Comparison of ENCODE assay signal across 25 mouse cellular contexts in genomic region chr5:148626014-148626413, GRCm38 (mm10).
DNase-seq lines count a peak whose midpoint lies in the region; ATAC-seq and TF ChIP-seq lines count a peak whose summit lies in the region.
"Had no signal": no experiment of that assay in that cellular context is flagged by ENCODE, and none has a peak within 500 bp of the region (broad histone marks: within the 10 kb centered on the region; RNA-seq: fewer than 3 reads in every experiment).

No protein-coding gene starts in this region.

- H3K4me2 ChIP-seq in midbrain, postnatal 0 days (ENCODE audit: low read depth, low read length, poor library complexity, severe bottlenecking): no peak overlapping the region
- no peak overlapping the region for H3K4me2 ChIP-seq in midbrain, embryonic 16.5 days (ENCODE audit: low read length)
- H3K4me2 ChIP-seq: embryonic facial prominence, embryonic 12.5 days; kidney, embryonic 15.5 days; limb, embryonic 12.5 days; lung, embryonic 15.5 days; midbrain, embryonic 11.5 days; neural tube, embryonic 15.5 days had no signal

- 0 out of 2 replicates have a peak overlapping the region, but pooled peaks have one; percentile 19 for H3K27ac ChIP-seq in midbrain, postnatal 0 days (ENCODE audit: low read depth, low read length)
- no peak overlapping the region for H3K27ac ChIP-seq in midbrain, embryonic 16.5 days (ENCODE audit: low read length)
- H3K27ac ChIP-seq: embryonic facial prominence, embryonic 12.5 days; kidney, embryonic 15.5 days; left cerebral cortex, adult 2 months; limb, embryonic 12.5 days; lung, embryonic 15.5 days; neural tube, embryonic 15.5 days had no signal

- no peak for ATAC-seq in midbrain, postnatal 0 days (ENCODE audit: low FRiP score)
- no peak for ATAC-seq in midbrain, embryonic 16.5 days
- peak; percentile 66 for ATAC-seq in CD4-positive, CD25-positive, alpha-beta regulatory T cell, adult 4 months
- ATAC-seq: hindbrain, embryonic 16.5 days had no signal

- H3K27me3 ChIP-seq in midbrain, postnatal 0 days (ENCODE audit: insufficient read depth, low read length): no peaks in the 10 kb centered on the region
- no peaks in the 10 kb centered on the region for H3K27me3 ChIP-seq in midbrain, embryonic 16.5 days (ENCODE audit: control insufficient read depth, insufficient read depth, low read depth, low read length)
- H3K27me3 ChIP-seq: embryonic facial prominence, embryonic 12.5 days; kidney, embryonic 15.5 days; limb, embryonic 12.5 days; lung, embryonic 15.5 days; neural tube, embryonic 15.5 days had no signal

- H3K4me1 ChIP-seq in midbrain, postnatal 0 days (ENCODE audit: insufficient read depth, low read length): 0 out of 2 replicates have a peak, but pooled peaks cover 3% of the 10 kb centered on the region
- H3K4me1 ChIP-seq in midbrain, embryonic 16.5 days (ENCODE audit: control insufficient read depth, insufficient read depth, low read length): peaks cover 12% of the 10 kb centered on the region
- H3K4me1 ChIP-seq: embryonic facial prominence, embryonic 12.5 days; limb, embryonic 12.5 days; lung, embryonic 15.5 days had no signal

- DNase-seq in midbrain, postnatal 0 days (ENCODE audit: low spot score): no peak
- DNase-seq in induced T-regulatory cell, adult 2 months (ENCODE audit: low read depth): peak; percentile 73
- no peak for DNase-seq in ovary, postnatal 36 days (ENCODE audit: low spot score)
- no peak for DNase-seq in ovary, postnatal 10 days (ENCODE audit: low spot score)
- DNase-seq: adrenal gland, postnatal 10 days; cerebellum, adult 11 months; cerebellum, adult 9-11 months; embryo, embryonic 11 days; gastrocnemius, postnatal 10 days; heart, postnatal 14 days; kidney, adult 18-20 months; kidney, postnatal 25 days; right cerebral cortex, adult 18-20 months; right cerebral cortex, postnatal 4 days had no signal

- TF ChIP-seq CTCF in midbrain, postnatal 0 days (IDR thresholded peaks at IDR 0.05): no peak

- H3K9me3 ChIP-seq in midbrain, postnatal 0 days (ENCODE audit: low read length): no peaks in the 10 kb centered on the region
- H3K9me3 ChIP-seq in midbrain, embryonic 16.5 days (replicated peaks; ENCODE audit: control insufficient read depth, low read length, poor library complexity, severe bottlenecking): no peaks in the 10 kb centered on the region
- H3K9me3 ChIP-seq: embryonic facial prominence, embryonic 12.5 days; hindbrain, embryonic 10.5 days; kidney, embryonic 15.5 days; limb, embryonic 12.5 days; lung, embryonic 15.5 days; neural tube, embryonic 15.5 days had no signal

- no peaks in the 10 kb centered on the region for H3K36me3 ChIP-seq in midbrain, postnatal 0 days (ENCODE audit: insufficient read depth, low read length)
- H3K36me3 ChIP-seq in midbrain, embryonic 16.5 days (ENCODE audit: control insufficient read depth, insufficient read depth, low read length): no peaks in the 10 kb centered on the region
- H3K36me3 ChIP-seq: embryonic facial prominence, embryonic 12.5 days; hindbrain, embryonic 10.5 days; kidney, embryonic 15.5 days; limb, embryonic 12.5 days; lung, embryonic 15.5 days; neural tube, embryonic 15.5 days had no signal

- no peak overlapping the region for H3K4me3 ChIP-seq in midbrain, postnatal 0 days (ENCODE audit: low read depth, low read length)
- H3K4me3 ChIP-seq in midbrain, embryonic 16.5 days (ENCODE audit: low read depth, low read length): no peak overlapping the region
- H3K4me3 ChIP-seq: embryonic facial prominence, embryonic 12.5 days; hindbrain, embryonic 10.5 days; kidney, embryonic 15.5 days; left cerebral cortex, adult 2 months; limb, embryonic 12.5 days; lung, embryonic 15.5 days; neural tube, embryonic 15.5 days had no signal

- 91% methylated on average over 5 of the region's 5 CpGs for WGBS in midbrain, postnatal 0 days
- WGBS in midbrain, embryonic 16.5 days: 95% methylated on average over 5 of the region's 5 CpGs

- H3K9ac ChIP-seq in midbrain, postnatal 0 days (replicated peaks; ENCODE audit: low read length, poor library complexity, severe bottlenecking): no peak overlapping the region
- H3K9ac ChIP-seq in midbrain, embryonic 16.5 days (ENCODE audit: low read depth, low read length): no peak overlapping the region
- H3K9ac ChIP-seq: embryonic facial prominence, embryonic 12.5 days; kidney, embryonic 15.5 days; limb, embryonic 12.5 days; lung, embryonic 15.5 days; neural tube, embryonic 15.5 days had no signal
